Mouse (Mus musculus) spleen, adult 2 months (tissue): Measurements from ENCODE around the gene Rad50.

ENCODE experiments used
- CTCF ChIP-seq: fragments of 200-500 bp; IDR thresholded peaks from 2 replicates; pipeline ENCODE4 v1.5.1; 2011; ENCODE audit warnings: mild to moderate bottlenecking, inconsistent platforms; ENCODE audit not compliant: insufficient read depth, insufficient read length, insufficient replicate concordance; ENCODE audit errors: extremely low read depth
- POLR2A ChIP-seq: fragments of 200-500 bp; IDR thresholded peaks from 2 replicates; pipeline ENCODE4 v1.6.1; 2011; ENCODE audit warnings: low read depth, low read length, inconsistent platforms

DNA sequence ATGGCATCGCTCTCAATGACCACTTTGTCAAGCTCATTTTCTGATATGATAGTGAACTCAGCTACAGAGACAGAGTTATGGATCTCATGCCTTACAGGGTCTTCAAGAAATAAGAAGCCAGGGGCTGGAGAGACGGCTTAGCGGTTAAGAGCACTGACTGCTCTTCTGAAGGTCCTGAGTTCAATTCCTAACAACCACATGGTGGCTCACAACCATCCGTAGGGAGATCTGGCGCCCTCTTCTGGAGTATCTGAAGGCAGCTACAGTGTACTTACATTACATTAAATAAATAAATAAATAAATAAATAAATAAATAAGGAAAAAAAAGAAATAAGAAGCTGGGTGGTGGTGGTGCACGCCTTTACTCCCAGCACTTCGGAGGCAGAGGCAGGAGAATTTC lies 26.7 kb upstream of the Rad50 start:
- TF ChIP-seq CTCF (no peak), POLR2A (no peak)
